Mouse (Mus musculus): Measurements from ENCODE around the gene Mamdc2. TPM values are rescaled to one million over a fixed set of nuclear protein-coding genes. Genes with fewer than 3 reads are reported as not detected.

The Mamdc2 gene
- total and polyA plus RNA-seq, 2 experiments from 2014 or later: 3.2 to 4.0 TPM

GRCm38 (mm10) chr19:23317295-23317988 is 130.8 kb downstream of the Mamdc2 start:
- 66% methylated on average over 5 of the region's 5 CpGs for WGBS
- H3K4me1 ChIP-seq (ENCODE audit: insufficient read depth, low read length): no peaks in the 10 kb centered on the region
- H3K4me3 ChIP-seq (ENCODE audit: low read length): no peak overlapping the region
- no peak overlapping the region for H3K4me2 ChIP-seq (ENCODE audit: low read depth, low read length)
- ATAC-seq (no peak), DNase-seq (ENCODE audit: low spot score) (no peak)
- no peak for TF ChIP-seq CTCF (IDR thresholded peaks at IDR 0.05; ENCODE audit: low read depth)
- H3K27ac ChIP-seq: no peak overlapping the region
- H3K27me3 ChIP-seq (ENCODE audit: insufficient read depth, low read length): no peaks in the 10 kb centered on the region
- no peak overlapping the region for H3K9ac ChIP-seq (replicated peaks; ENCODE audit: low read length)
- no peaks in the 10 kb centered on the region for H3K9me3 ChIP-seq (ENCODE audit: low read length)
- H3K36me3 ChIP-seq (ENCODE audit: insufficient read depth, low read length): no peaks in the 10 kb centered on the region

GRCm38 (mm10) chr19:23316851-23317250 is 131.4 kb downstream of the Mamdc2 start:
- no peak for TF ChIP-seq CTCF (IDR thresholded peaks at IDR 0.05; ENCODE audit: low read depth)
- Histone ChIP-seq H3K9me3 (ENCODE audit: low read length) (no peaks in the 10 kb centered on the region), H3K27me3 (ENCODE audit: insufficient read depth, low read length) (no peaks in the 10 kb centered on the region), H3K4me3 (ENCODE audit: low read length) (no peak overlapping the region), H3K4me1 (ENCODE audit: insufficient read depth, low read length) (no peaks in the 10 kb centered on the region), H3K27ac (no peak overlapping the region), H3K36me3 (ENCODE audit: insufficient read depth, low read length) (no peaks in the 10 kb centered on the region), H3K4me2 (ENCODE audit: low read depth, low read length) (no peak overlapping the region), H3K9ac (replicated peaks; ENCODE audit: low read length) (no peak overlapping the region)
- DNase-seq (ENCODE audit: low spot score) (no peak), ATAC-seq (no peak)
- WGBS: 82% methylated on average over 5 of the region's 5 CpGs

GRCm38 (mm10) chr19:23309979-23310378 is 138.3 kb downstream of the Mamdc2 start:
- H3K27me3 ChIP-seq (ENCODE audit: insufficient read depth, low read length): no peaks in the 10 kb centered on the region
- WGBS: 86% methylated on average over 2 of the region's 2 CpGs
- H3K4me3 ChIP-seq (ENCODE audit: low read length): no peak overlapping the region
- no peaks in the 10 kb centered on the region for H3K9me3 ChIP-seq (ENCODE audit: low read length)
- no peaks in the 10 kb centered on the region for H3K4me1 ChIP-seq (ENCODE audit: insufficient read depth, low read length)
- no peak overlapping the region for H3K27ac ChIP-seq
- no peak for TF ChIP-seq CTCF (IDR thresholded peaks at IDR 0.05; ENCODE audit: low read depth)
- H3K4me2 ChIP-seq (ENCODE audit: low read depth, low read length): no peak overlapping the region
- DNase-seq (ENCODE audit: low spot score): no peak
- H3K36me3 ChIP-seq (ENCODE audit: insufficient read depth, low read length): no peaks in the 10 kb centered on the region
- no peak overlapping the region for H3K9ac ChIP-seq (replicated peaks; ENCODE audit: low read length)
- no peak for ATAC-seq

GRCm38 (mm10) chr19:23306671-23307070 is 141.6 kb downstream of the Mamdc2 start:
- H3K4me2 ChIP-seq (ENCODE audit: low read depth, low read length): no peak overlapping the region
- no peak overlapping the region for H3K9ac ChIP-seq (replicated peaks; ENCODE audit: low read length)
- H3K36me3 ChIP-seq (ENCODE audit: insufficient read depth, low read length): no peaks in the 10 kb centered on the region
- H3K4me3 ChIP-seq (ENCODE audit: low read length): no peak overlapping the region
- H3K4me1 ChIP-seq (ENCODE audit: insufficient read depth, low read length): no peaks in the 10 kb centered on the region
- ATAC-seq (no peak), DNase-seq (ENCODE audit: low spot score) (no peak)
- H3K27me3 ChIP-seq (ENCODE audit: insufficient read depth, low read length): no peaks in the 10 kb centered on the region
- no peak overlapping the region for H3K27ac ChIP-seq
- H3K9me3 ChIP-seq (ENCODE audit: low read length): no peaks in the 10 kb centered on the region
- TF ChIP-seq CTCF (IDR thresholded peaks at IDR 0.05; ENCODE audit: low read depth): no peak
- WGBS: 84% methylated on average over 7 of the region's 7 CpGs

GRCm38 (mm10) chr19:23299987-23300386 is 148.3 kb downstream of the Mamdc2 start:
- H3K4me2 ChIP-seq (ENCODE audit: low read depth, low read length): no peak overlapping the region
- no peaks in the 10 kb centered on the region for H3K9me3 ChIP-seq (ENCODE audit: low read length)
- no peak for TF ChIP-seq CTCF (IDR thresholded peaks at IDR 0.05; ENCODE audit: low read depth)
- no peak overlapping the region for H3K9ac ChIP-seq (replicated peaks; ENCODE audit: low read length)
- DNase-seq (ENCODE audit: low spot score): no peak
- no peak overlapping the region for H3K4me3 ChIP-seq (ENCODE audit: low read length)
- no peaks in the 10 kb centered on the region for H3K36me3 ChIP-seq (ENCODE audit: insufficient read depth, low read length)
- no peak overlapping the region for H3K27ac ChIP-seq
- 86% methylated on average over 3 of the region's 3 CpGs for WGBS
- no peak for ATAC-seq
- no peaks in the 10 kb centered on the region for H3K27me3 ChIP-seq (ENCODE audit: insufficient read depth, low read length)
- H3K4me1 ChIP-seq (ENCODE audit: insufficient read depth, low read length): no peaks in the 10 kb centered on the region

GRCm38 (mm10) chr19:23298917-23299316 is 149.3 kb downstream of the Mamdc2 start:
- Histone ChIP-seq H3K9me3 (ENCODE audit: low read length) (no peaks in the 10 kb centered on the region), H3K27me3 (ENCODE audit: insufficient read depth, low read length) (no peaks in the 10 kb centered on the region), H3K27ac (no peak overlapping the region), H3K4me1 (ENCODE audit: insufficient read depth, low read length) (no peaks in the 10 kb centered on the region), H3K9ac (replicated peaks; ENCODE audit: low read length) (no peak overlapping the region), H3K4me2 (ENCODE audit: low read depth, low read length) (no peak overlapping the region), H3K36me3 (ENCODE audit: insufficient read depth, low read length) (no peaks in the 10 kb centered on the region), H3K4me3 (ENCODE audit: low read length) (no peak overlapping the region)
- peak; percentile 56 for TF ChIP-seq CTCF (IDR thresholded peaks at IDR 0.05; ENCODE audit: low read depth)
- WGBS: 82% methylated on average over 1 of the region's 1 CpGs
- ATAC-seq (no peak), DNase-seq (ENCODE audit: low spot score) (peak; percentile 51)

GRCm38 (mm10) chr19:23297191-23297590 is 151.1 kb downstream of the Mamdc2 start:
- H3K4me3 ChIP-seq (ENCODE audit: low read length): no peak overlapping the region
- no peak for TF ChIP-seq CTCF (IDR thresholded peaks at IDR 0.05; ENCODE audit: low read depth)
- H3K9me3 ChIP-seq (ENCODE audit: low read length): no peaks in the 10 kb centered on the region
- DNase-seq (ENCODE audit: low spot score) (no peak), ATAC-seq (no peak)
- H3K4me2 ChIP-seq (ENCODE audit: low read depth, low read length): no peak overlapping the region
- H3K4me1 ChIP-seq (ENCODE audit: insufficient read depth, low read length): no peaks in the 10 kb centered on the region
- H3K27me3 ChIP-seq (ENCODE audit: insufficient read depth, low read length): no peaks in the 10 kb centered on the region
- no peak overlapping the region for H3K27ac ChIP-seq
- no peak overlapping the region for H3K9ac ChIP-seq (replicated peaks; ENCODE audit: low read length)
- H3K36me3 ChIP-seq (ENCODE audit: insufficient read depth, low read length): no peaks in the 10 kb centered on the region

Data from hindbrain, postnatal 0 days (tissue).